Mouse (Mus musculus) liver, adult 2 months (tissue): ENCODE results near the gene Rasl11a.

Source experiments
- CTCF ChIP-seq: fragments of 200-500 bp; IDR thresholded peaks from 2 replicates; pipeline ENCODE4 v1.5.1; 2011; ENCODE audit warnings: low read depth, low read length, control low read depth
- POLR2A ChIP-seq: fragments of 200-500 bp; IDR thresholded peaks from 2 replicates; pipeline ENCODE4 v1.6.1; 2011; ENCODE audit warnings: low read length, control low read depth; ENCODE audit not compliant: insufficient read depth; ENCODE audit errors: extremely low read depth

- TF ChIP-seq POLR2A (no peak), CTCF (no peak)
Observed at GRCm38 (mm10) chr5:146838836-146839648, 5.8 kb upstream of the Rasl11a start.
